Mouse (Mus musculus): ENCODE data around the gene Mfsd14a.

Gene Mfsd14a

DNA sequence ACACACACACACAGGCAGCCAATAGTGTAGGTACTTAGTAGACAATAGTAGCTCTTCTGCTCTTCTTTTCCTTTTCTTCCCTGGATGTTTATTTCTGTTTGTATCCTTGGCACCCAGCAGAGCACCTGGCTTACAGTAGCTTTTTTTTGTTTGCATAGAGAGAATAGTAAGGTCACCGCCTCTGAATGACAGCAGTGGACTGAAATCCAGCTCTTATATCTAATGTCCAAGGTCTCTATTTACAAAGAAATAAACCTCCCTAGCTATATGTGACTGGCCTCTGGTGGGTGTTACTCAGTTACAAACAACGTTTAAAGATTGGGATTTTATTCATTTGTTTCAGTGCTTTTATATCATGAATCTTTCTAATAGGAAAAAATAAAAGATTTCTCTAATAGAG, 62.8 kb downstream of the Mfsd14a start:
- in situ Hi-C loops (cut with MboI): no loop called here

- in situ Hi-C loops (cut with MboI): no loop called here
These were observed 66.9 kb downstream of the Mfsd14a start for GRCm38 (mm10) chr3:116595603-116595991.

DNA sequence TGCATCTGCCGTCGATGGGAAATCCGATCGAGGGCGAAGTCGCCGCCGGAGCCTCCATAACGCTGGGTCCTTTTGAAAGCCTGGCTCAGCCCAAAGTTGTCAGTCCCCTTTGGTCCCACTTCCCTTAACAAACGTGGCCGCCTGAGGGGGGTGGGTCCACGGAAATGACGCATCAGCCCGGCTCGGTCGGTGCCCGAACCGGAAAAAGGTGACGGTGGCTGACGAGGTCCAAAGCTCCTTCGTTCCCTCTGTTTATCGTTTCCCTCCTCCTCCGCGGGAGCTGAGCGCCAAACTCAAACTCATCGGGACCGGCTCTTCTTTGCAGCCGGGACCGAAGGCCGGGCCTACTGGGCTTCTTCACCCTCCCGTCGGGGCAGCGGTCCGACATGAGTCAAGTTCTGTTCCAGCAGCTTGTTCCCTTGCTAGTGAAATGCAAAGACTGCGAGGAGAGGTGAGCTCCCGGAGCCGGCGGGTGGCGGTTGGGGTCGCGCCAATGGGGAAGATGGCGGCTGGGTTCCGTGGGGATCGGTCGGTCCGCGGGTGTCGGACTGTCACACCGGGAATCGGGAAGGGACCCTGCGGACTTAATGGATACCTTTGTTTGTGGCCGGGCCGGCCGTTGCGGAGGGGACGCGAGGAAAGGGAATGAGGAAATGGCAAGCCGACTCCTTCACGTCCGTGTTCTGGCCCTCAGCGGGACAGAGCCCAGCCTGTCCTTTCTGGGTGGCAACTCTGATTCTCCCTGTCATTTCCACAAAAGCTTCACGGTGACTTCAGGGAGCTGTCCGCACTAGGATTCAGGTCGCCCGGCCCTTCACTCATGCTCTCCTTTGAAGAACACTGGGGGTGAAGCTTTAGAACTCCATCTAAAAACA, 67.5 kb downstream of the Mfsd14a start, which contains the start of gene Sass6:
TSS of gene Sass6 (plus strand) at position 255 of the 875 bp plus-strand sequence.
- in situ Hi-C loops (cut with MboI): no loop called here

- in situ Hi-C loops (cut with MboI): no loop called here
These were observed 68.3 kb downstream of the Mfsd14a start for GRCm38 (mm10) chr3:116594076-116594727.

- in situ Hi-C loops (cut with MboI): no loop called here
These were observed 80.3 kb downstream of the Mfsd14a start for GRCm38 (mm10) chr3:116582201-116582600.

All from mature B cell (primary cell).